Mouse (Mus musculus) liver, adult (tissue): ENCODE data around the gene Derl2.

Source experiments
- GATA4 ChIP-seq: IDR thresholded peaks from 2 replicates; pipeline ENCODE4 v1.6.1; 2014; ENCODE audit warnings: mild to moderate bottlenecking, low read length; ENCODE audit not compliant: insufficient replicate concordance

Gene Derl2

DNA sequence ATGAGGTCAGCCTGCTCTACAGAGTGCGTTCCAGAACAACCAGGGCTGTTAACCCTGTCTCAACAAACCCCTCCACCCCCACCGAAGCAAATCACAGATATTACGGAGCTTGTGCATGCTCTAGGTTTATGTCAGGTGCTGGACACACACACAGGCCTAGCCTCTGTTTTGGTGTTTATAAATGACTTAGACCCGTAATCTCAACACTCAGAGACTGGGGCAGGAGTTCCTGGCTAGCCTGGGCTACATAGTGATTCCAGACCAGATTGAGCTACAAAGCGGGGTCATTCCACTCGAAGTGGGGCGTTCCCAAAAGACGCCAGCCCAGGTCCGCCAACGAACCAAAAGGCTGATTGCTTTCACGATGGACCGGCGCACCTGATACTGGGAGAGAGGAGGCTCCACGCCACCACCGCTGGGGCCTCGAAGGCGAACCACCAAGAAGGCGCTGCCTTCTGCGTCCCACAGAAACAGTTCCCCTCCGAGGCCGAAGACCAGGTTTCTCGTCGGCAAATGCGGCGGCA, 50.3 kb downstream of the Derl2 start:
- no peak for TF ChIP-seq GATA4

DNA sequence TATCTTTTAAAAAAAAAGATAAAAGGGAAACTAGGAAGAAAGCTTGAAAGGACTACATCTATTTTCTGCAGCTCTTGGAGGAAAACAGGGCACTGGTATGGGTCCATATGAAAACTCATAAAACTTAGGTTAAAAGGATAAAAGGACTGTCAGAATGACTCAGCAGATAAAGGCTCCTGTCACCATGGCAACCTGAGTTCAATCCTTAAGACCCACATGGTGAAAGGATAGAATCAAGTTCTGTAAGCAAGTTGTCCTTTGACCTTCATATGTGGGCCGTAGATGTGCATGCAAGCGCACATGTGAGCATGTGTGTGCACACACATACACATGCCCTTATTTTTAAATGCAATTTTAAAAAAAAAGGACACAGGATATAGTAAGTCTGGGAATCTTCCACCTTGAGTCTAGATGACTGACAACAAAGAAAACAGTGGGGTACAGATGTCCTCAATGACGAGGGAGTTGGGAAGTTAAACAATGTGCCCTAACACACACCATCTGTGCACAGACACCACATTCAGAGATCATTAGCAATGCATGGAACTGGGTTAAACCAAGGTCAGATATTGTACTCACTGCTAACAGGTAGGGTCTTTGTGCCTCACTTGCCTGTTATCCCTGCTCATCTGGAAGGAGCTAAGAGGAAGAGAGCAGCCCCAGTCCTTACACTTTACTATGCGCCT, 55.3 kb downstream of the Derl2 start:
- no peak for TF ChIP-seq GATA4

DNA sequence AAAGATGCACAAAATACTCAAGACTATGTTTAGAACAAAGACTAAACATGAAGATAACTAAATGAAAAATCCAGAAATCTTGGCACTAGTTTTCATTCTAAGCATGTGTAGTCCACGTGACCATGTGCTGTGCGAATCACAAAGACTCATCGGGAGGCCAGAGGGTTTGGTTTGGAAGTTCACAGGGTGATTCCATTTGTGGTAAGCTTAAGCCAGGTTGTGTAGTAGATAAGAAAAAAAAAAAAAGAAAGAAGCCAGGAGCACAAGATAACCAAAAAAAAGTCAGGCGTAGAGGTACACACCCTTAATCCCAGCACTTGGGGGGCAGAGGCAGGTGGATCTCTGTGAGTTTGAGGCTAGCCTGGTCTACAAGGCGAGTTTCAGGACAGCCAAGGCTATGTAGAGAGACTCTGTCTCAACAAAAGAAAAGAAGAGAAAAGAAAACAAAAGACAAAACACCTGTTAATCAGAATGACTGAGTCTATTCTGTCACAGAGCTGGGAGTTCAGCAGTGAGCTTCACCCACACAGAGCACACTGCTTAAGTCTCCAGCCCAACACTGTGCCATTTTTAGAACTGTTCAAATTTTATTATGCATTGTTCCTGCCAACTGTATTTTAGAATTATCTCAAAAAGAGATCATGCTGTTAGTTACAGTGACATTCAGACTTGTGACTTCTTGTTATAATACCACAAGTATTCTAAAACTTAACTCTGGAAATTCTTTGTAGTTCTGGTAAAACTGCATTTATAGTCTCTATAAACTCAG, 58.7 kb downstream of the Derl2 start:
- TF ChIP-seq GATA4 = no peak
